Mouse (Mus musculus) limb, embryonic 14.5 days (tissue): ENCODE results near the gene Agap1. TPM values are rescaled to one million over a fixed set of nuclear protein-coding genes. Genes with fewer than 3 reads are reported as not detected.
A peak's percentile ranks its signal among the peaks of the same experiment; 100 is the strongest.

Experiments
- ATAC-seq: fragments of 200-750 bp; cut with Nextera tagmentation; 2 replicates; pipeline ENCODE4 v1.8.0; 2017; ENCODE audit warnings: low read depth, moderate number of reproducible peaks, moderate TSS enrichment; ENCODE audit not compliant: low FRiP score
- DNase-seq: peaks from one replicate; pipeline ENCODE4 v3.0.0-alpha.2; 2015; ENCODE audit warnings: low spot score
- H3K27ac ChIP-seq: fragments of 300-500 bp; sonication (generic); replicated peaks from 2 replicates; pipeline ENCODE4 v1.5.1; 2014; ENCODE audit warnings: low read depth, mild to moderate bottlenecking, low read length, moderate library complexity, mixed read lengths
- H3K27me3 ChIP-seq: fragments of 300-500 bp; sonication (generic); 2 replicates; pipeline ENCODE4 v1.6.1; 2014; ENCODE audit warnings: low read length, mixed read lengths; ENCODE audit not compliant: control insufficient read depth, insufficient read depth
- H3K36me3 ChIP-seq: fragments of 300-500 bp; sonication (generic); 2 replicates; pipeline ENCODE4 v1.6.1; 2014; ENCODE audit warnings: mild to moderate bottlenecking, low read length, moderate library complexity, mixed read lengths; ENCODE audit not compliant: control insufficient read depth, insufficient read depth
- H3K4me1 ChIP-seq: fragments of 300-500 bp; sonication (generic); 2 replicates; pipeline ENCODE4 v1.6.1; 2014; ENCODE audit warnings: antibody characterized with exemption, low read length, mixed read lengths; ENCODE audit not compliant: control insufficient read depth, insufficient read depth
- H3K4me2 ChIP-seq: fragments of 300-500 bp; sonication (generic); replicated peaks from 2 replicates; pipeline ENCODE4 v1.6.1; 2014; ENCODE audit warnings: low read depth, mild to moderate bottlenecking, low read length, moderate library complexity; ENCODE audit not compliant: severe bottlenecking
- H3K4me3 ChIP-seq: fragments of 300-500 bp; sonication (generic); replicated peaks from 2 replicates; pipeline ENCODE4 v1.5.1; 2014; ENCODE audit warnings: low read length
- H3K9ac ChIP-seq: fragments of 300-500 bp; sonication (generic); 2 replicates; pipeline ENCODE4 v1.6.1; 2014; ENCODE audit warnings: mild to moderate bottlenecking, low read depth, low read length, moderate library complexity; ENCODE audit not compliant: severe bottlenecking
- H3K9me3 ChIP-seq: fragments of 300-500 bp; sonication (generic); 2 replicates; pipeline ENCODE4 v1.6.1; 2016; ENCODE audit warnings: low read length; ENCODE audit not compliant: control insufficient read depth
- POLR2A ChIP-seq: fragments of 200-500 bp; IDR thresholded peaks from 2 replicates; pipeline ENCODE4 v1.8.0; 2012; ENCODE audit warnings: inconsistent platforms, mild to moderate bottlenecking, moderate library complexity, borderline replicate concordance; ENCODE audit not compliant: insufficient read depth, insufficient read length; ENCODE audit errors: extremely low read depth
- WGBS: fragments of 180-500 bp; shearing (Covaris S2); extraction: QIAGEN DNeasy Blood & Tissue Kit; methylation state at CpG from one replicate; pipeline ENCODE4 v1.1.7; 2014; 5-methylcytosine and 5-hydroxymethylcytosine counted together
- polyA plus RNA-seq, 2 experiments: library from polyadenylated mRNA; depleted of rRNA in 1 of 2; stranded (reverse) in 1 of 2; unstranded in 1 of 2; fragments of >200 nt; fragmentation: Nextera tagmentation in 1 of 2; extraction: Ambion mirVana in 1 of 2; gene quantifications; 2 replicates each; pipeline versions ENCODE4 v1.2.1 to v1.2.3; 2012 to 2014

The Agap1 gene
- polyA plus RNA-seq, 2 experiments, result 16.2 to 19.5 TPM

DNA sequence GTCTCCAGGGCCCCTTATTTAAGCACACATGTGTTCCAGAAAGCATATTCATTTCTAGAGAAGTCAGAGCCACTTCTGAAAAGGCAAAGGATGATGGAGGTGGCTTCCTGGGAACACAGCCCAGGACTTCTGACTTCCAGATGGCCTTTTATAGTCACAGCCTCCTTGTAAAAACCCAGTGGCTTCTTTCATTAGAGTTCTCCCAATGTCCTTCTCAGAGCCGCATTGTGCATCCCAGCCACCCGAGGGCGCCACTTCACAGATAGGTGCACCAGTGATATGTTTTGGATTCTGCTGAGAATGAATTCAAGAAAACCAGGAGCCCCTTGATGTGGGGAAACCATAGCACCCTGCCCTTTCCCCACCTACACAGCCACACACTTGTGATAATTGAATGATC is 404.6 kb downstream of the Agap1 start:
- 25% methylated on average over 3 of the region's 3 CpGs for WGBS
- DNase-seq, result peak; percentile 69
- peak overlapping the region; percentile 29 for H3K27ac ChIP-seq

DNA sequence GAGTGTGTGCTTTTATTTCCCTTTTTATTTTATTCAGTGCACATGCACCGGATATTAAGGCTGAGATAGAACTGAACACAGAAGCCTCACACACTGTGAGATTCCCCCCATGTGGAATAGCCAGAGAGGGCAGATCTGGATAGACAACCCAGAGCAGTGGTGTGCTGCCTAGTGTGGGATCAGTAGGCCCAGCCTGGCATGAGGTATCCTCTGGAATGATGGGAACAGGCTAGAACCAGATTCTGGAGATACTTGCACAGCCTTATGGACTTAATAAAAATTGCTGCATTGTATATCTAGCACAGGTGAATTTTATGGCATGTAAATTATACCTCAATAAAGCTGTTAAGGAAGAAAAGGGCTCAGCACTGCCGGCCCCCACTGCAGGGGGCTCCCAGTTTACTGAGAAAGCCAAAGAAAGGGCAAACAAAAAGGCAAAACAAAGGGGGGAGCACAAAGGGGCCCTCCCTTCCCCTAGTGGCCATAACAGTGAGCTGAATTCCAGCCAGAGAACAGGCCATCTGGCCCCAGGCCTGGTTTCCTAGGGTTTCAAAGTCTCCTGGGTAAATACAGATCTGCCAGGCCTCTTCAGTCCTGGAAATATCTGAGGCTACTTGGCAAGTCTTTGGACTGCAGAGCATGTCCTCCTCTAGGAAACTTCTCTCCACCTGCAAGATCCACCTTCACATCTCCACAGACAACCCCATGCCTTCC is 405.6 kb downstream of the Agap1 start:
- peak; percentile 48 for ATAC-seq
- no peaks in the 10 kb centered on the region for H3K9me3 ChIP-seq
- DNase-seq, result no peak
- peak overlapping the region; percentile 39 for H3K27ac ChIP-seq
- no peak overlapping the region for H3K4me2 ChIP-seq
- H3K4me3 ChIP-seq, result no peak overlapping the region
- no peak overlapping the region for H3K9ac ChIP-seq
- H3K27me3 ChIP-seq, result no peaks in the 10 kb centered on the region; the same call in 1 of the 2 replicates
- H3K36me3 ChIP-seq, result no peaks in the 10 kb centered on the region
- WGBS, result 28% methylated on average over 2 of the region's 2 CpGs
- TF ChIP-seq POLR2A, result no peak
- peaks cover 29% of the 10 kb centered on the region for H3K4me1 ChIP-seq

More for the DNA sequence above, 404.6 kb downstream of the Agap1 start:
- no peak overlapping the region for H3K4me2 ChIP-seq
- H3K4me1 ChIP-seq, result peaks cover 29% of the 10 kb centered on the region
- peak; percentile 48; the same call in 1 of the 2 replicates for ATAC-seq
- no peak for TF ChIP-seq POLR2A
- no peaks in the 10 kb centered on the region for H3K9me3 ChIP-seq
- no peaks in the 10 kb centered on the region; the same call in 1 of the 2 replicates for H3K27me3 ChIP-seq
- no peak overlapping the region for H3K9ac ChIP-seq
- no peaks in the 10 kb centered on the region for H3K36me3 ChIP-seq
- H3K4me3 ChIP-seq, result no peak overlapping the region

DNA sequence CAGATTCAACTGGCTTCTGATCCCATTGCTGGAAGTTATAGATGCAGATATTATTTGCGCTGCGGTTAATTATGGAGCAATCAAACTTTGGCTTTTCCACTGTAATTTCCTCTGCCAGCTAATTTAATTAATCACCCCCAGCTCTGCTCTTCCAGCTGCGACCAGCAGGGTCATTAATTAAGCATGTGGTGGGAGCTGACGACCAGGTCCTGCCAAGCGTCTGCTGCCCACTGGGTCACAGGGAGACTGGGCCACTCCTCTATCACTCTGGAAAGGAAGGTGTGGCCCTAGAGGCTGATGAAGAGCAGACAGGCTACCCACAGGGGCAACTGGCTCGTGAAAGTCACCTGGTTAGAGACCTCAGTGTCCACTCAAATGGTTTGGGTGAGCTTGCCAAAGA is 411.2 kb downstream of the Agap1 start:
- no peak overlapping the region for H3K27ac ChIP-seq
- no peak overlapping the region for H3K9ac ChIP-seq
- TF ChIP-seq POLR2A, result no peak
- H3K4me1 ChIP-seq, result peaks cover 16% of the 10 kb centered on the region
- DNase-seq (no peak), ATAC-seq (no peak)
- 34% methylated on average over 6 of the region's 6 CpGs for WGBS
- H3K27me3 ChIP-seq, result no peaks in the 10 kb centered on the region; the same call in 1 of the 2 replicates
- no peak overlapping the region for H3K4me2 ChIP-seq
- H3K9me3 ChIP-seq, result no peaks in the 10 kb centered on the region
- H3K36me3 ChIP-seq, result no peaks in the 10 kb centered on the region
- H3K4me3 ChIP-seq, result no peak overlapping the region

GRCm38 (mm10) chr1:89867847-89868246 is 413.2 kb downstream of the Agap1 start:
- Histone ChIP-seq H3K27me3 (no peaks in the 10 kb centered on the region; the same call in 1 of the 2 replicates), H3K36me3 (no peaks in the 10 kb centered on the region), H3K9ac (no peak overlapping the region), H3K4me3 (no peak overlapping the region), H3K4me1 (peaks cover 9% of the 10 kb centered on the region), H3K27ac (no peak overlapping the region), H3K9me3 (no peaks in the 10 kb centered on the region), H3K4me2 (no peak overlapping the region)
- WGBS, result 46% methylated on average over 4 of the region's 4 CpGs
- TF ChIP-seq POLR2A, result no peak
- ATAC-seq (no peak), DNase-seq (no peak)

- Histone ChIP-seq H3K9ac (no peak overlapping the region), H3K4me2 (no peak overlapping the region), H3K27me3 (no peaks in the 10 kb centered on the region), H3K27ac (no peak overlapping the region), H3K9me3 (no peaks in the 10 kb centered on the region), H3K36me3 (no peaks in the 10 kb centered on the region), H3K4me3 (no peak overlapping the region), H3K4me1 (peaks cover 11% of the 10 kb centered on the region)
- 36% methylated on average over 12 of the region's 12 CpGs for WGBS
- ATAC-seq, result no peak
- TF ChIP-seq POLR2A, result no peak
- DNase-seq, result no peak
Observed at GRCm38 (mm10) chr1:89870134-89870905, 415.7 kb downstream of the Agap1 start.
